Mouse (Mus musculus) midbrain, embryonic 14.5 days (tissue): Measurements from ENCODE around the gene Slc19a2. TPM values are rescaled to one million over a fixed set of nuclear protein-coding genes. Genes with fewer than 3 reads are reported as not detected.

Experiments
- ATAC-seq: fragments of 200-750 bp; cut with Nextera tagmentation; 2 replicates; pipeline ENCODE4 v1.8.0; 2017; ENCODE audit warnings: moderate number of reproducible peaks, moderate library complexity; ENCODE audit not compliant: low FRiP score, low TSS enrichment
- DNase-seq: peaks from one replicate; pipeline ENCODE4 v3.0.0-alpha.2; 2015
- H3K27ac ChIP-seq: fragments of 300-500 bp; sonication (generic); replicated peaks from 2 replicates; pipeline ENCODE4 v1.5.1; 2014; ENCODE audit warnings: mild to moderate bottlenecking, low read depth, low read length, moderate library complexity
- H3K27me3 ChIP-seq: fragments of 300-500 bp; sonication (generic); 2 replicates; pipeline ENCODE4 v1.6.1; 2014; ENCODE audit warnings: low read length, control low read depth, mixed read lengths; ENCODE audit not compliant: control insufficient read depth, insufficient read depth
- H3K36me3 ChIP-seq: fragments of 300-500 bp; sonication (generic); 2 replicates; pipeline ENCODE4 v1.6.1; 2014; ENCODE audit warnings: low read length, control low read depth; ENCODE audit not compliant: control insufficient read depth, insufficient read depth
- H3K4me1 ChIP-seq: fragments of 300-500 bp; sonication (generic); 2 replicates; pipeline ENCODE4 v1.6.1; 2014; ENCODE audit warnings: mild to moderate bottlenecking, antibody characterized with exemption, low read length, control low read depth; ENCODE audit not compliant: control insufficient read depth, insufficient read depth
- H3K4me2 ChIP-seq: fragments of 300-500 bp; sonication (generic); 2 replicates; pipeline ENCODE4 v1.6.1; 2014; ENCODE audit warnings: mild to moderate bottlenecking, low read length, moderate library complexity
- H3K4me3 ChIP-seq: fragments of 300-500 bp; sonication (generic); replicated peaks from 2 replicates; pipeline ENCODE4 v1.5.1; 2014; ENCODE audit warnings: low read depth, low read length
- H3K9ac ChIP-seq: fragments of 300-500 bp; sonication (generic); replicated peaks from 2 replicates; pipeline ENCODE4 v1.6.1; 2014; ENCODE audit warnings: mild to moderate bottlenecking, low read length, moderate library complexity
- H3K9me3 ChIP-seq: fragments of 300-500 bp; sonication (generic); 2 replicates; pipeline ENCODE4 v1.6.1; 2016; ENCODE audit warnings: low read length, control low read depth, mixed read lengths; ENCODE audit not compliant: control insufficient read depth
- WGBS: fragments of 180-500 bp; shearing (Covaris S2); extraction: QIAGEN DNeasy Blood & Tissue Kit; methylation state at CpG from one replicate; pipeline ENCODE4 v1.1.7; 2014; 5-methylcytosine and 5-hydroxymethylcytosine counted together
- polyA plus RNA-seq: library from polyadenylated mRNA; unstranded; fragments of >200 nt; fragmentation: Nextera tagmentation; extraction: Ambion mirVana; gene quantifications from 2 replicates; pipeline ENCODE4 v1.2.1, GENCODE M21; 2014

Gene Slc19a2
- polyA plus RNA-seq, 1 experiment from 2014 or later, result 8.0 TPM

DNA sequence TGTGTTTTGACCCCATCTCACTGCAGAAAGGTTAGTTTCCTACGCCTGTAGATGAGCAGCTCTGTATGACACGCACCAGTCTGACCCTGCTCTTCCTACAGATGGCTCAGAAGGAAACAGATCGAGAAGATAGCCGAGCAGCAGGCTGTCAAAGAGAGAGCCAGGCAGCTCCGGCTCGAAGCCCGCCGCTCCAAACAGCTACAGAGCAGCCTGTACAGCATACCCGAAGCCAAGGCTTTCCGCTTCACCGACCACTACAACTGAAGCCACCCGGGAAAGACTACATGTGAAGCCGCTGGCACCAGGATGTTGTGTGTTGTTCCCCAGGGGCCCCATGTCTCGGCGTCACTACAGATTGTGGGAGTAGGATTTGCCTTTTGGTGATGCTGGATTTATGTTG lies 38.6 kb downstream of the Slc19a2 start:
- Histone ChIP-seq H3K27ac (no peak overlapping the region), H3K4me2 (no peak overlapping the region), H3K27me3 (no peaks in the 10 kb centered on the region), H3K4me3 (no peak overlapping the region), H3K36me3 (peaks cover 28% of the 10 kb centered on the region), H3K4me1 (no peaks in the 10 kb centered on the region), H3K9me3 (no peaks in the 10 kb centered on the region), H3K9ac (0 out of 2 replicates have a peak overlapping the region, but pooled peaks have one; percentile 9)
- WGBS, result 56% methylated on average over 15 of the region's 15 CpGs
- ATAC-seq (no peak), DNase-seq (no peak)

DNA sequence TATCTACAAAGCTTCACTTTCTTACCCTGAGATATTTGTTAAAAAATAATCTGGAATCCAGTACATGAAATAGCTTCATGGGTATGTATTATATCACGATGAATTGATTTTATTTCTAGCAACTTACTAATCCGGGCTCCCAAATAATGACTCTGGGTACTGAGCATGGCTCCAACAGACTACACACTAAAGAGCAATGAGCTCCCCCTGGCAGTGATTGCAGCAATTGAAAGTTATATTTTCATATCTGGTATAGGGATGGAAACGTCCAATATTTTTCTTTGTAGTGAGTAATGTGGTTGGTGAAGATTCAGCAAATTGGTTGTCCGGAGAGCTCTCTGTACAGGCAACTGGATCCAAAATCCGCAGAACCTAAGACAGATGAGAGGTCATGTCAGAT lies 43.2 kb downstream of the Slc19a2 start:
- DNase-seq (no peak), ATAC-seq (no peak)
- Histone ChIP-seq H3K9ac (no peak overlapping the region), H3K36me3 (peaks cover 60% of the 10 kb centered on the region), H3K9me3 (no peaks in the 10 kb centered on the region), H3K4me2 (no peak overlapping the region), H3K27ac (no peak overlapping the region), H3K4me3 (no peak overlapping the region), H3K4me1 (no peaks in the 10 kb centered on the region), H3K27me3 (no peaks in the 10 kb centered on the region)
- WGBS, result 92% methylated on average over 5 of the region's 5 CpGs

DNA sequence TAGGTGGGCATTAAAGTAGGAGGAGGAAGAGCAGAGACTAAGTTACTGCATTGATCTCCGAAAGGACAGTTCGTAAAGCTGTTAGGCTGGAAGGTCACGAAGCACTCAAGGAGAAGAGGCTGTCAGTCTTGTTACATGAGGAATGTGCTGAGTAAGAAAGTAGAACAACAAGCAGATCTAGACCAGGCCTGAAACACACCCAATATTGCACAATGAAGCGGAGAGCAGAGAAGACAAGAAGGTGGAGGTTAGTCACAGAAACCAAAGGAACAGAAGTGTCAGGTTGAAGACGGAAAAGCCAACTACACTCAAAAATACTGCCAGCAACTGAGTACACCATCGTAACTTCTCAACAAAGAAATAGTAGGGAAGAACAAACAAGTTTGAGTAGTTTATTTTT lies 45.2 kb downstream of the Slc19a2 start:
- H3K27me3 ChIP-seq, result no peaks in the 10 kb centered on the region
- H3K9ac ChIP-seq, result no peak overlapping the region
- no peak overlapping the region for H3K4me2 ChIP-seq
- no peak for DNase-seq
- WGBS, result 95% methylated on average over 6 of the region's 6 CpGs
- no peak overlapping the region for H3K4me3 ChIP-seq
- H3K9me3 ChIP-seq, result no peaks in the 10 kb centered on the region
- no peak overlapping the region for H3K27ac ChIP-seq
- no peaks in the 10 kb centered on the region for H3K4me1 ChIP-seq
- H3K36me3 ChIP-seq, result peaks cover 76% of the 10 kb centered on the region
- ATAC-seq, result no peak

DNA sequence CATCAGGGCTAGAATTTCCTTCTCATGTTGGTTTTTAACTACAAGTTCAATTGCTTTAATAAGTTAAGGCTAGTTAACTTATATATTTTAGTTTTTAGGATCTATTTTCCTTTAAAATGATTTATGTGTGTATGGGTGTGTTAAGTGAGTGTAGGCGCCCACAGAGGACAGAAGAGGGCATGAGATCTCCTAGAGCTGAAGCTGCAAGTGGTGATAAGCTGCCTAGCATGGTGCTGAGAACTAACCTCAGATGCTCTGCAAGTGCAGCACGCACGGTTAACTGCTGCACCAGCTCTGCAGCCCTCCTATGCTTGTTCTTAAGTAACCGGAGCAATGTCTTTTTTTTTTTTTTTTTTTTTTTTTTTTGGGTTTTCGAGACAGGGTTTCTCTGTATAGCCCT lies 47.6 kb downstream of the Slc19a2 start:
- no peaks in the 10 kb centered on the region for H3K4me1 ChIP-seq
- no peak for ATAC-seq
- peaks cover 83% of the 10 kb centered on the region for H3K36me3 ChIP-seq
- H3K4me2 ChIP-seq, result no peak overlapping the region
- 94% methylated on average over 4 of the region's 5 CpGs for WGBS
- H3K4me3 ChIP-seq, result no peak overlapping the region
- no peaks in the 10 kb centered on the region for H3K27me3 ChIP-seq
- no peak for DNase-seq
- no peaks in the 10 kb centered on the region for H3K9me3 ChIP-seq
- no peak overlapping the region for H3K9ac ChIP-seq
- no peak overlapping the region for H3K27ac ChIP-seq

DNA sequence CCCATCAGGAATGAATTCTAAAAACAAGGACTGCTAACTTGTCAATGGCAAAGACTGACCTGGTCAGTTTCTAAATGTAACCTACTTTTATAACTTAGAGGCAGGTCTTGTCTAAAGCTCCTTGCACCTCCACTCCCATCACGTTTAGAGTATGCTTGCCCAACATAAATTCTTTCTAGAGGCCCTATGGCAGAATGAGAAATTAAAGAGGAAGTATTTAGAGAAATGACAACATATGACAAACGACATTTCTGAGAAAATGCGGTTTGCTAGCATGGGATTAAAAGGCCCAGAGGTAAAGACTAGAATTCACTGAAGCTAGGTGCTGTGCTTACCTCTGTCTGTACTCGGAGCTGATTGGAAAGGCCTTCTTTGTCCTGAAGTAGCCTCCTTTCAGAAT lies 53.1 kb downstream of the Slc19a2 start:
- Histone ChIP-seq H3K27me3 (no peaks in the 10 kb centered on the region), H3K4me1 (0 out of 2 replicates have a peak, but pooled peaks cover 4% of the 10 kb centered on the region), H3K9ac (no peak overlapping the region), H3K27ac (no peak overlapping the region), H3K4me3 (no peak overlapping the region), H3K4me2 (no peak overlapping the region), H3K9me3 (no peaks in the 10 kb centered on the region), H3K36me3 (peaks cover 61% of the 10 kb centered on the region)
- ATAC-seq (no peak), DNase-seq (no peak)
- WGBS, result 90% methylated on average over 4 of the region's 4 CpGs

DNA sequence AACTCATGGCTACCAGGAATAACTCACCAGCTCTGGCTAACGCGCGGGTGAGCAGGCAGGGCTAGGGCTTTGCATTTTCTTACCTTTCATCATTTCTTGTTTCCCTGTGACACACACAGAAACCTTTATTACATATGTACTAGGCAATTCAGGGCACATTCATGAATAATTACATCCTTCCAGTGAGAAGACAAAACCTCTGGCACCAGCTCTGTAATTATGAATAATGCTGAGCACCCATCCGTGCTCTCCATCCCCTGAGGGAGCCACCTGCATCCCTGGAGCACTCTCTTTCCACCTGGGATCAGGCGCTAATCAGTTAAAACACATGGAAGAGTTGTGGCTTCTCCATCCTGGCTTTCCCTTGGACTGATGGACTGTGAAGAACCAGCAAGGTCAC lies 55.0 kb downstream of the Slc19a2 start, which contains the start of gene Nme7:
TSS of gene Nme7 (plus strand) at position 301 of the 400 bp plus-strand sequence.
- peaks cover 42% of the 10 kb centered on the region for H3K36me3 ChIP-seq
- no peak for DNase-seq
- no peak within 1 kb of the TSS for H3K4me2 ChIP-seq
- no peaks in the 10 kb centered on the region for H3K27me3 ChIP-seq
- ATAC-seq, result no peak
- 94% methylated on average over 5 of the region's 5 CpGs for WGBS
- H3K27ac ChIP-seq, result no peak within 1 kb of the TSS
- H3K4me1 ChIP-seq, result peaks cover 11% of the 10 kb centered on the region
- H3K4me3 ChIP-seq, result no peak within 1 kb of the TSS
- no peak within 1 kb of the TSS for H3K9ac ChIP-seq
- no peaks in the 10 kb centered on the region for H3K9me3 ChIP-seq

DNA sequence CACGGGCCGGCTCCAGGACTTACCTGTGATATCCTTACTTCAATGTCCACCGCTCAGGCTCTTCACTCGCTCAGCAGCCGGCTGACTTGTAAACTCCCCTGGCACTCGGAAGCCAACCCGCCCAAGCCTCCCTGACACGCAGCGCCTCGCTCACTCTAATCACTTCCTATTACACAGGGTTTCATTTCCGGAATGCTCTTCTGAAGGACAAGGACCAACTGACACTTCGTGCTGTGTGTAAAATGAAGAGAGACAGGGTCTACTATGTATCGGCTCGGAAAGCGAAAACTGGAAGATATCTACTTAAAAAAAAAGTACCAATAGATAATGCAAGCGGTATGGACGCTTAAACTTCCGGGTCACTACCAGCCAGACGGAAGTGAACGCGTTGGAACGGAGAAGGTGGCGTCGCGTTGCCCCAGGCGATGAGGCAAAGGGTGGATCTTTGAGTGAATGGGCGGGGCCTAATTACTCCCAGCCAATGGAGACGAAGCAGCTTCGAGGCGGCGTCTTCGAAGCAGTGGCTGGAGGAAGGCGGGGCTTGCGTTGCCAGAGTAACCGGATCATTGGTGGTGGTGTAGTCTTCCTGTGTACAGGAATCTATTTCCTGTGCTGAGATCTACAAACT lies 58.4 kb downstream of the Slc19a2 start, which contains the start of gene Blzf1:
TSS of gene Blzf1 (minus strand) at position 366 of the 628 bp plus-strand sequence.
- peak; percentile 98 for ATAC-seq
- H3K4me2 ChIP-seq, result peak within 1 kb of the TSS; percentile 65
- H3K9me3 ChIP-seq, result no peaks in the 10 kb centered on the region
- H3K4me1 ChIP-seq, result peaks cover 11% of the 10 kb centered on the region
- H3K4me3 ChIP-seq, result peak within 1 kb of the TSS; percentile 79
- WGBS, result under 1% methylated on average over 35 of the region's 35 CpGs
- H3K9ac ChIP-seq, result peak within 1 kb of the TSS; percentile 65
- DNase-seq, result peak; percentile 100
- H3K27me3 ChIP-seq, result no peaks in the 10 kb centered on the region
- H3K27ac ChIP-seq, result peak within 1 kb of the TSS; percentile 60
- peaks cover 14% of the 10 kb centered on the region for H3K36me3 ChIP-seq

DNA sequence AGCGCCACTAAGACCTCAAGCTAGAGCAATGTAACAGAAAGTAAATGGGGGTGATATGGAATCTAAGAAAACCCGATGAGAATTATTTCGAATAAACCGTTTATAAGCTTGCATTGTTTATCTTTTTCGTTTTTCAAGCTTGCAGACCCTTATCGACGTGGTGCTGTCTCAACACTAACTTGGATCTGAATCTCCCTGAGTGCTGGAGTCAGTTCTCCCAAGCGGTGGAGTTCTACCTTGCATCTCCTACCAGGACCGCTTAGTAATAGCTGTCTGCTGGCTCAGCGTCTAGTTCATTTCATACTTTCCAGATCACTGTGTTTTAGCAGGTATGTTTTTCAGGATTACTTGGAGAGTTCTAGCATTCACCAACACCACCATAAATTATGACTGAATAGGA lies 59.1 kb downstream of the Slc19a2 start:
- ATAC-seq (0 out of 2 replicates have a peak, but pooled peaks have one; percentile 18), DNase-seq (no peak)
- Histone ChIP-seq H3K27ac (no peak overlapping the region), H3K4me2 (peak overlapping the region; percentile 65), H3K4me1 (peaks cover 11% of the 10 kb centered on the region), H3K27me3 (no peaks in the 10 kb centered on the region), H3K4me3 (peak overlapping the region; percentile 79), H3K36me3 (peaks cover 14% of the 10 kb centered on the region; the same call in 1 of the 2 replicates), H3K9me3 (no peaks in the 10 kb centered on the region), H3K9ac (peak overlapping the region; percentile 50)
- 12% methylated on average over 10 of the region's 10 CpGs for WGBS

DNA sequence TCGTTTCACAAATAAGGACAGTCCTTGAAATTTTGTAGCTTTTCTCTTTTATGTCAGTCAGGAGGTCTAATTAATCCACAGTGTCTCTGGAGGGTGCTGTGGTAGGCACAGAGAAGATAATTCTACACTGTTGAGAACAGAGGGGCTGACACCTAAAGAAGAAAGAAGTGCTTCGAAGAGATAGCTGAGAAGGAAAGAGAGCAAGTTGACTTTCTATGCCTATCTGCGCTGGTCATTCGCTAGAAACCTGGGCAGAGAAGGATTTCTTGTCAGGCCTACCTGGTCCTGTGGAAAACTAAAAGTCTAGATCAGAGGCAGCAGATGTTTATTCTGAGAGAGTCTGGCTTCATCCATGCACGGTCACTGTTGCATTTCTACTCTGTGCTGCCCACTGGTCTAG lies 65.2 kb downstream of the Slc19a2 start:
- Histone ChIP-seq H3K27me3 (no peaks in the 10 kb centered on the region), H3K27ac (no peak overlapping the region), H3K4me2 (no peak overlapping the region), H3K36me3 (peaks cover 12% of the 10 kb centered on the region; the same call in 1 of the 2 replicates), H3K4me3 (no peak overlapping the region), H3K9ac (no peak overlapping the region), H3K4me1 (no peaks in the 10 kb centered on the region), H3K9me3 (no peaks in the 10 kb centered on the region)
- no peak for ATAC-seq
- 91% methylated on average over 5 of the region's 5 CpGs for WGBS
- DNase-seq, result no peak
